Mouse (Mus musculus): ENCODE data around the gene Pou6f1.
"Not testable (repeated sequence)": the region's sequence is repeated elsewhere in the genome, so short reads cannot be mapped to it uniquely, and the experiment has no call there.

The Pou6f1 gene

DNA sequence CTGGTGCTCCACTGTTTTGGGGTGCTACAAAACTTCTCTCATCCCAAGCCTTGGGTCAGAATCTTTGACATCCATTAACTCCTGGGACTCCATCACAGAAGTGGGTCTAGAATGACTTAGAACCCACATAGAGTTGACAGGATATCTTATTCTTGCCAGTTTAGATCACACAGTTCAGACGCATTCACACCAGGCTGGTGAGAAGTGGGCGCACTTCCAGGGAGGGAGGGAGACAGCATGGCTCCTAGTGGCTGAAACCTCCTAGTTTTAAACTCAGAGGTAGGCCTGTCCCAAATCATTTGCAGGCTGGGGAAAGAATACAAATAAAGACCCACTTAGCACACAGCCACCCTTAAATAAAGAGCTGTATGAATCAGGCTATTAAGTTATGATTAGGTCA lies 25.4 kb downstream of the Pou6f1 start:
- DNase-seq = no peak

DNA sequence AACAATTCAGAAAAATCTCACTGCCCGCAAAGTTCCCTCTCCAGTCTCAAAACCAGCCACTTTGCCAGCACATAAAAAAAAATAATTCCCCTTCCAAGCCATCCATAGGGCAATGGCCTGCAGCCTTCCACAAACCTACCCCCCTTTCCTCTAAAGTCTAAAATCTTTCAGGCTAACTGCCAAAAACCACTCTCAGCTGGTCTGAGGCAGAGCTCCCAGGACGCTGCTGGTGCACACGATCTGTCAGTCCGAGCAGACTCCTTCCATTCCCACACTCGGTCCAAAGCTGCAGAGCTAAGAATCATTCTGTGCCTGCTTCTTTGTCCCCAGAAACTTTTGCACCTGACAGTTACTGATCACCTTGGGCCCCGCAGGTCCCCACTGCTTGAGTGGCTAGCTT lies 25.8 kb downstream of the Pou6f1 start:
- DNase-seq = no peak

DNA sequence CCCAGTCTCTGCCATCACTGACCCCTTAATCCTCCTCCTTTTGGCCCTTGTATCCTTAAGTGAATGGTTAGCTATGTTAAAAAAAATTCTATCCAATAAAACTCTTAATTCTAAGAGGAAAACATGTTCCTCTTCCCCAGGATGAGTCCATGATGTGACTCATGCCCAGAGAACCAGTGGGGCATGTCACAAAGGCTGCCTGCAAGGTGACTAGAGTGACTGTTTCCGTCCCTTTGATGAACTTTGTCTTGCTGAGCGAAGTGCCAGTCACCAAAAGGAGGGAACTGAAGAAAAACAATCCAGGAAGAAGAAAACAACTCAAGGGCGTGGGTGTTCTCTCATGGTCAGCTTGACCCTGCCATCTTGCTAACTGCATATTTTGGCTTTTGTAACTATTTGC lies 30.5 kb downstream of the Pou6f1 start:
- no peak for DNase-seq

DNA sequence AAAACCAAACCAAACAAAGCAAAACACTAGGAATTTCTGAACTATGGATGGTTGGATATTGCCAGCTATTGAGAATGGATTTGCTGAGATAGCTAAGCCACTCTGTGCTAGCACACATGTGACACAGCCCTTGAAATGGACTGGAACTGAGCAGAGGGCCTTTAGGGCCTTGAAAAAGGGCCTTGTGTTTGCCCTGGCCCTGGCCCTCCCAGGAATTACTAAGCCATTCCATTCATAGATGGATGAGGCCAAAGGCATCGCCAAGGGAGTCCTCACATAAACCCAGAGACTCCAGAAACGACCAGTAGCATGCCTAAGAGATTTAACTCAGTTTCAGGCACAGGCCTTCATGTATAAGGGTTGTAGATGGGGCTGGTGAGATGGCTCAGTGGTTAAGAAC lies 33.3 kb downstream of the Pou6f1 start:
- DNase-seq = no peak

DNA sequence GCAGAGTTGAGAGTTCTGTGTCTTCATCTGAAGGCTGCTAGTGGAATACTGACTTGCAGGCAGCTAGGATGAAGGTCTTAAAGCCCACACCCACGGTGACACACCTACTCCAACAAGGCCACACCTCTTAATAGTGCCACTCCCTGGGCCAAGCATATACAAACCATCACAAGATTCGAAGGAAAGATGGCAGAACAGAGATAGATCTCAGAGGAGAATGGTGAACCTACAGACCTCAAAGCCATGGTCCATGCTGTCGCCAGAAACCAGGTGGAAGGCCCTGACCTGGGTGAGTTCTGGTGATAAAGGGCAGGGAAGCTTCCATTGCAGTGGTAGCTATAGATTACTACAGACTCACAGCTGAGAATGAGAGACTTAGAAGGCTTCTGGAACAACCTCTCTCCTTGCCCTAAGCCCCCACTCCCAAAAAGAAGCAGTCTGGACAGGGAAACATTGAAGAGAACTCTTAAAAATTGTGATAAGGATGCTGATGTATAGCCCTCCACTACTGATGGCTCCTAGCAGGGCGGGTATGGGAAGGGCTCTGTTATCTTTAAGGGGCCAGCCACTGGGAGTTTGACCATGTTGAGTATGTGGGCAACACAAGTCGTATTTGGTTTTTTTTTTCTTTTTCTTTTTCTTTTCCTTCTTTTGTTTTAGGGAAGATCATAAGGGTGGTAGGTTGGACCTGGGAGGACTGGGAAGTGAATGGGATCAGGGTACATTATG lies 41.9 kb downstream of the Pou6f1 start:
- no peak for DNase-seq

DNA sequence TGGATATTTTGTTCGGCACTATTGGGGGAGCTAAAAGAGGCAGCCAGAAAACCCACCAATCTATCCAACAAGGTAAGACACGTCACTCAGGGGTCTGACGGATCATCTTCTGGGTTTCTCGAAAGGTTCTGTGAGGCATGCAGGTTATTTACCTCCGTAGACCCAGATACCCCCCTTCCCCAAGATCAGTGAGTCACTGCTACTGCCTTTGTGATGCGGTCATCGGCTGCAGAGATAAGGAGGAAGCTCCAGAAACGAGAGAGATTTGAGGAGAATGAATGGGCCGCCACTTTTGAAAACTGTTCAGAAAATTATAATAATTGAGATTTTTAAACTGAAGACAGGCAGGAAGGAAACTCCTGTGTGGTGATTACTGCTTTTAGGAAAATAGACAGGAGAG lies 43.4 kb downstream of the Pou6f1 start:
- no peak for DNase-seq

DNA sequence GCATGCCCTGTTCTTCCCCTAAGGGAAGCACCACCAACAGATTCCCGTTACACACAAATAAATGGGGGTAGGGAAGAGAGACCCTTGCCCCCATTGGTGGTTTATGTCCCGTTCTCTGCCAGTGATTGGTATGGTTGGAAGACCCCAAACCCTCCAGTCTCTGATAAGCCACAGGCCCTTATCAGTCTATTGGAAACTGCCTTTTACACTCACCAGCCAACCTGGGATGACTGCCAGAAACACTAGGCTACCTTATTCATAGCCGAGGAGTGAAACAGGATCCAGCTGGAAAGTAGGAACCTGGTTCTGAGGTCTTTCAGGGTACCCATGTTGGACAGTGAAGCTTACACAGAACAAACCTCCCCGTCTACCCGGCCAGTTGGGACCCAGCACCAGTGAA lies 43.8 kb downstream of the Pou6f1 start:
- no peak for DNase-seq

DNA sequence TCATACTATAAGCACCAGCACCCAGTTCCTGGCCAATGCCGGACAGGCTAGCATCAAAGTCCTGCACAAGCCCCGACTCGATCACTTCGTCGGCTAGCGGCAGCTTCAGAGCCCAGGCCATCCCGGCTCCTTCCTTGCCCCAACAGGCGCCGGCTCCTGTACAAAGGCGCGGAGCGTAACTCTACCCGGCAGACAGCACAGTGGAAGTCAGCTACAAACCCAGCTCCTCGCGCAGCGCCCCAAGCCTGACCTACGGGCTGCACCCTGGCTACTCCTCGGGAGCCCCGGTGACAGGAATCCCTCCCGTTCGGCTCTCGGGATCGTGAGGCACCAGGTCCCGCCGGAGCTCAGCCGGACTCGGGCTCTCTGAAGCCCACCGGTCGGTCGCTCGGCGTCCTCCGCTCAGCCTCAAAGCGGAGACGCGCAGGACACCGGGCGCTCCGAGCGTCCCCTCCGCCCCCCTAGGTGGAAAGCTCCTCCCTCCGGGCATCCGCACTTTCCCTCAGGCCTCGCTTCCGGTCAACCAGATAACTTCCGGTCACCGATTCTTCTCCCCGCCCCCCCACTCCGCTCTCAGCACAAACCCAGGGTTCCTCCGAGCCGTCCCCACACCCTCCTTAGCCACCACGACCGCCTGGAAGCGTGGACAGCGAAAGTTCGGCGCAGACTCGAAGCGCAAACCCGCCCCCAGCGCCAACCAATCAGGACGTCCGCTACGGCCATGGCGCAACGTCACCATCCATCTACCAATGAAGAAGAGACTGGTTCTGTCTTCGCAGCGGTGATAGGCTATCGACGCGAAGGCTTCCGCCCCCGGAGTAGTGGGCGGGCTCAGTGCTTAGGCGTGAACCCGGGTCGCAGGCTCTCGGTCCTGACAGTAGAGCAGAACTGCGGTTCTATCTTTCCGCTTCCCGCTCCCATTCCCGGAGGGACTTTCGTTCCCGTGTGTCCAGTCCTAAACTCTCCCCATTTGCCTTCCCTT lies 48.2 kb downstream of the Pou6f1 start, which contains the start of gene Tfcp2:
Gene Tfcp2, minus strand, starts transcription at position 683 of the 982 bp plus-strand sequence.
- peak; percentile 98 to 99 for DNase-seq

DNA sequence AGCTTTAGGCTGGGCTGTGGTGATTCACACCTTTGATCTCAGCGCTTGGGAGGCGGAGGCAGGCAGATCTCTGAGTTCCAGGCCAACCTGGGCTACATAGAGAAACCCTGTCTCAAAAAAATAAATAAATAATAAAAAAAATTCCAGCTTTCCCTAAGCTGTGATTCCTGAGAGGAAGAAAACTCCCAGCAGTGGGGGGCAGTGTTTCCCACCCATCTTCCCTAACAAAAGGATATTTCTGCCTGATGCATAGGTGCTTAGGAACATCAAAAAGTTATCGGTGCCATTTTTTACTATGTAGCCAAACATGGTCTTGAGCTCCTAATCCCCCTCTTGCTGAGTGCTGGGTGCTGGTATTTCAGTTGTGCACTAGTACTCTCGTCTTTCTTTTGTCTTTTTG lies 49.5 kb downstream of the Pou6f1 start:
- DNase-seq = peak in 1 of 2 experiments; percentile 13

DNA sequence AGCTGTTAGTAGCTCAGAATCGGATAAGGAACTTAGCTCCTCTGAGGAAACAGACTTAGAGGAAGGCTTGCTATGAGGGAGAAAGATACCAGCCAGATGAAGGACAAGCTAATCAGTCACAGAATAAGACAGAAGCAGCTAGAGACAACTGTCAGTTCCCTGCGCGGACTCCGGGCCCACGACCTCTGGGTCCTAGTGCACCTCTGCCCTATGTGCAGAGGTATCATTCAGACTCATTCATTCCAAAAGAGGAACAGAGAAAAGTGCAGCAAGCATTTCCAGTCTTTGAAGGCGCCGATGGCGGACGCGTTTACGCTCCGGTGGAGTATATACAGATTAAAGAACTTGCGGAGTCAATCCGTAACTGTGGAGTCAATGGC lies 56.1 kb downstream of the Pou6f1 start:
- DNase-seq = not testable (repeated sequence)

DNA sequence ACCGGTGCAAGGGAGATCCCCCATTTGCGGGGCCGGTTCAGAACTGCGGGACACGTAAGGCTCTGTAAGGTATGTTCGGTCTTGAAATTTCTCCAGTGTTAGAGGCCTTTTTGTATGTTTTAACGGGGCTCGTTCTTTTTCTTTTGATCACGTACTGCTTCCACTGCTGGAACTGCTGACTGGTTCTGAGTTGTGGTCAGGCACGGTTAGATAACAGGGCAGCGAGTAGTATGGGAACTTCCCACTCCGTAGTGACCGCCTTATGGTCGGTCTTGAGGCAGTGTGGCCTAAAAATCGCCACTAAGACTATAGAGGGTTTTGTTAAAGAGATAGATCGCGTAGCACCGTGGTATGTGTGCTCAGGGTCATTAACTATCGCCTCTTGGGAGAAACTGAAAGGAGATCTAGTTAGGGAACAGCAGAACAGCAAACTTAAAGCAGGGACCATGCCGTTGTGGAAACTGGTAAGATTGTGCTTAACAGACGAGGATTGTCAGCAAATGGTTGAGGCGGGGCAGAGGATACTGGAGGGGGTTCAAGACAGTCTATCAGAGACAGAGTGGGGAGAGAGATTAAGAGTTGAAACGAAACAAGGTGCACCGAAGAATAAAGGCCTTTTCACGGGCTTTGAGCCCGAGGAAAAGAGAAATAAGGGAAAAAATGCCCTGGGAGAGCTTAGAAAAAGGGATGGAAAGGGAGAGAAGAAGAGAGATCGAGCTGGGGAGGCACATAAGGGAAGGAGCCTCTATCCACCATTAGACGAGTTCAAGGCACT lies 56.7 kb downstream of the Pou6f1 start:
- DNase-seq = not testable (repeated sequence)

DNA sequence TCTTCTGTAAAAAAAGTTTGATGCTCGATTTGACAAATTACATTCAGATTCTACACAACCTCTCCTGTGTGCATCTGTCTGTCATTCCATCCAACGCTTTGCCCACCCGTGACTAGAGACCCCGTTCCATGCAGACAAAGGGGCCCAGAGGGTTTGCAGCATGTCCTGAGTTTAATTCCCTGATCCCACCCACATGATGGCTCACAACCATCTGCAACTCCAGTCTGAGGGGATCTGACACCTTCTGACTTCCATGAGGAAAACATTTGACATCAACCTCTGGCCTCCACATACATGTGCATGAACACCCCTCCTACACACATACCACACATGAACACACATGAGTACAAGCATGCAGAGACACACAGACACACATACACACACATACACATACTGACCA lies 58.4 kb downstream of the Pou6f1 start:
- DNase-seq = no peak

DNA sequence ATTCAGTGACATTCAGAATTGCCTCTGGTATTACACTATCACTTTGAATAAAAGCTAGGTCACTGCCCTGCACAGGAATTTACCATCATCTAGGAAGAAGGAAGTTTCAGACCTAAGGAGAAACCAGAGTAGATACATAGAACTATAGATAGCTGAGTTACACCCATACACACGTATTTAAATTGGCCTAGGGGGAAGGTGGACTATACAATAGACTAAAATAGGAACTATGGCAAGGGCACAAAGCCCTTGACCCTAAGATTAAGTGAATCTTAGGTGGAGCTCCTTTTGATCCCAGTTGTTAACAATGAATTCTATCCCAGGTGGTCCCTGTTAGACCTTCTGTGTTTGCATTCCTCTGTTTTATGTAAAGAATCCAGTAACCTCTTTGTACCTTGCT lies 58.8 kb downstream of the Pou6f1 start:
- DNase-seq = not testable (repeated sequence)

DNA sequence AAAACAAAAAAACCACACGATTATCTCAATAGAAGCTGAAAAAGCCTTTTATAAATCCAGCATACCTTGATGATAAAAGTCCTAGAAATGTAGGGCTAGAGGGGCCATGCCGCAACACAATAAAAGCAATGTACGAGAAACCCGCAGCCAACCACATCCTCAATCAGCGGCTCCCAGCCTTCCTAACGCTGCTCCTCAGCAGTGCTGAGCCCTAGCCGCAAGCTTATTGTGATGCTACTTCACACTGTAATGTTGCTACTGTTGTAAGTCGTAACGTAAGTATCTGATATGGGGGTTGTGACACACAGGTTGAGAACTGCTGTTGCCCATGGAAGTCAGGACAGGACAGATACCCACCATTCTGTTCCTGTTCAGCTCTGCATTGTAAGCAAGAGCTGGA lies 60.4 kb downstream of the Pou6f1 start:
- no peak for DNase-seq

DNA sequence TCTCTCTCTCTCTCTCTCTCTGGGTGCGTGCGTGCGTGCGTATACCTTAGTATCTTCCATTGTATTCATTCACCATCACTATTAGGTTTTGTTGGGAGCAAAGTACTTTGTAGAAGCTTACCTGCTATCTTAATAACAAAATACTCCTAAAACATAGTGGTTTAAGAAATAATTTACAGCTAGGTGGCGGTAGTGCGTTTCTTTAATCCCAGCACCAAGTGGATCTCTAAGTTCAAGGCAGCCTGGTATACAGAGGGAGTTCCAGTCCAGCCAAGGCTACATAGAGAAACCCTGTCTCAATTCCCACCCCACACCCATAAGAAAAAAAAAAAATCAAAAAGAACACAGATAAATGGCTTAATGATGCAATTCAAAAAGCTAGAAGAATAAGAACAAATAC lies 61.9 kb downstream of the Pou6f1 start:
- peak in 1 of 2 experiments; percentile 19 for DNase-seq

DNA sequence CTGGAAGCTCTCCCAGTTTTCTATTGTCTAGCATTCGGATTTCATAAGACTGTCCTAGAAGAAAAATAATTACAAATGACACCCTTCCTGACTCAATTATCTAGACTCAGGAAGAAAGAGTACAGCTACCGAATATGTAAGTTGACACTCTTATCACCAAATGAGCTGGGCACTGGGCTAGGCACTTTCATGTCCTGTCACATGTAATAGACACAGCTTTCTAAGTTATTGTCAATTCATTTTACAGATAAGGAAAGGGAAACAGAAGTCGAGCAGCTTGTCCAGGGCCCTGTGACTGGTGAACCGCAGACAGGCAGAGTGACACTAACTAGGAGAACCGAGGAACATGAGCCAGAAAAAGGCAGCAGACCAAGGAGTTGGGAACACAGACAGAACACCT lies 71.9 kb downstream of the Pou6f1 start:
- no peak for DNase-seq

DNA sequence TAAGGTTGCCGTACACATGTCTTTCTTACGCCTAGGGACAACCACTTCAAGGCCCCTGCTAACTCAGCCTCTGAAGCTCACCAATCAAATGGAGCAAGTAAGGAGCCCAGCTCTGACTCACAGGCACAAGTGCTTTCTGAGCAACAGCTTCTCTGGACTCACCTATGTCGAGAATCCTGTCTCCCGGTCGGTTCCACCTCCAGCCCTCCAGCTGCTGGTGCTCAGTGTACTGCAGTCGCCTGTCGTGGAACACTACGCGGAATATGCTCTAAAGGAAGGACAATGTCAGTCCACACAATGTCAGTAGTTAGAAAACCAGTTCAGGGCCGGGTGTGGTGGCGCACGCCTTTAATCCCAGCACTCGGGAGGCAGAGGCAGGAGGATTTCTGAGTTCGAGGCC lies 74.4 kb downstream of the Pou6f1 start:
- DNase-seq = no peak
